Mouse (Mus musculus) E14TG2a.4 (cell line): ENCODE data around the gene Npw.

Experiments used
- H3K27me3 ChIP-seq: 2 replicates; pipeline ENCODE4 v1.6.1; 2014; ENCODE audit warnings: low read length, control low read depth; ENCODE audit not compliant: insufficient read depth
- H3K36me3 ChIP-seq: 2 replicates; pipeline ENCODE4 v1.6.1; 2014; ENCODE audit warnings: low read length, control low read depth; ENCODE audit not compliant: insufficient read depth
- H3K4me1 ChIP-seq: replicated peaks from 2 replicates; pipeline ENCODE4 v1.6.1; 2014; ENCODE audit warnings: low read depth, low read length, control low read depth
- H3K4me3 ChIP-seq: replicated peaks from 2 replicates; pipeline ENCODE4 v1.5.1; 2014; ENCODE audit warnings: mild to moderate bottlenecking, low read length
- H3K9me3 ChIP-seq: 2 replicates; pipeline ENCODE4 v1.6.1; 2014; ENCODE audit warnings: low read length, control low read depth
- CTCF ChIP-seq: conservative IDR thresholded peaks from 2 replicates; pipeline ENCODE4 v1.5.1; 2014; ENCODE audit warnings: low read length
- NANOG ChIP-seq: IDR thresholded peaks from 2 replicates; pipeline ENCODE4 v1.6.1; 2014; ENCODE audit warnings: borderline replicate concordance, low read length, mixed read lengths
- POU5F1 ChIP-seq: IDR thresholded peaks from 2 replicates; pipeline ENCODE4 v1.6.1; 2014; ENCODE audit warnings: low read length, borderline replicate concordance

Npw gene

DNA sequence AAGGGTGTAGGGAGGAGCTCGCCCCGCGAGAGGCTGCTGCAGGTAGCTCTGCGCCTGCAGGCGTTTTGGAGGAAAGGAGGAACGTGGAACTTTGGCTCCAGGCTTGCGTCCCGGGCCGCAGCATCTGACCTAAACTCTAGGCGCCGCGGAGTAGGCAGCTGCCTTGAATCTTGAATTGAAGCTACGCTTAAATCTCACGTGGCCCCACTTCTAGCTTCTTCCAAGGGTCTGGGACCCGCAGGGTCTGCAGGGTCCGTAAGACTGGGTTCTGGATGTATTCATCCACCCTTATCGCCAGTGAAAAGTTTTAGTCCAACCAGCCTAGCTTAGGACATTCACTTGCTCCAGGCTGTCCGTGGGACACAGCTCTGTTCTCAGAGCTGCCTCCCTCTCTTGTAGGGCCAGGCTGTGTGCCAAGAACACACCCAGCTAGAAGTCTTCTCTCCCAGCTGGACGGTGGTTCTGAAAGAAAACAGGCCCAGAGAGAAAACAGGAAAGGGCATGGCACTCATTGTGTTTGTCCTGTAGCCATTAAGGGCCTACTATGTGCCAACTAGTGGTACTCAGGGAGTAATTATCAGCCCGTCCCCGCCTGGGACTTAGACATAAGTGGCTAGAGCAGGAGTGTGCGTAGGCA is 25.3 kb downstream of the Npw start:
- Histone ChIP-seq H3K4me3 (peak overlapping the region; percentile 88), H3K4me1 (peaks cover 62% of the 10 kb centered on the region), H3K36me3 (peaks cover 66% of the 10 kb centered on the region), H3K9me3 (no peaks in the 10 kb centered on the region), H3K27me3 (no peaks in the 10 kb centered on the region)
- no peak for TF ChIP-seq CTCF
- no peak for TF ChIP-seq POU5F1
- no peak for TF ChIP-seq NANOG

DNA sequence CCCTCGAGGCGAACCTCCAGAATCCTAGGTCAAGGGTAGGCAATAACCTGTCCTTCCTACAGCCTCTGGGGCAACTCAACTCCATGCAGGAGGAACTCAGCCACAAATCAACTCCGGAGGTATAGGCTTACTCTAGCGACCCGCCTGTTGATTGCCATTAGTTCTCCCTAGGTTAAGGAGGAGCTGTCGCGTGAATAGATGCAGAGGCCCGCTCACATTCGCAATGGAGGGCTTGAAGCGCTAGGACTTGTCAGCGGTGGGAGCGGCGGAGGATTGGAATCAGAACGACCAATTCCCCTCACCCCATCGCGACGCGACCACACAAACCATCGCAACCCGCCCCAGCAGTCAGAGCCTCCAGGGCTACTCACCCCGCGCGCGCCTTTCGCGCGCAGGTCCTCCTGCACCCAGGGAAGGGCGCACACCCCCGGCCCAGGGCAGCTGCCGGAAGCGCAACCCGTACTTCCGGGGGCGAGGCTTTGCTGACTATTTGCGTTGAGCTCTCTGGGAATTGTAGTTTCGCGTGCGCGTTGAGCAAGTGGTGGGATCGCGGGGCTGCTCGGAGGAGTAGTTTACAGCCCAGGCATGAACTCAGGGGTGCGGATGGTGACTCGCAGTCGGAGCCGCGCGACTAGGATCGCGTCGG is 26.0 kb downstream of the Npw start, which contains the start of the genes Tsc2 and Nthl1:
Gene Tsc2, minus strand, starts transcription at position 464 of the 646 bp plus-strand sequence.
Gene Nthl1, plus strand, starts transcription at position 514 of the 646 bp plus-strand sequence.
- no peaks in the 10 kb centered on the region for H3K27me3 ChIP-seq
- no peak for TF ChIP-seq NANOG
- no peak for TF ChIP-seq CTCF
- TF ChIP-seq POU5F1, result no peak
- no peaks in the 10 kb centered on the region for H3K9me3 ChIP-seq
- H3K4me1 ChIP-seq, result peaks cover 55% of the 10 kb centered on the region
- peaks cover 66% of the 10 kb centered on the region for H3K36me3 ChIP-seq
- H3K4me3 ChIP-seq, result peak within 1 kb of the TSS; percentile 88

DNA sequence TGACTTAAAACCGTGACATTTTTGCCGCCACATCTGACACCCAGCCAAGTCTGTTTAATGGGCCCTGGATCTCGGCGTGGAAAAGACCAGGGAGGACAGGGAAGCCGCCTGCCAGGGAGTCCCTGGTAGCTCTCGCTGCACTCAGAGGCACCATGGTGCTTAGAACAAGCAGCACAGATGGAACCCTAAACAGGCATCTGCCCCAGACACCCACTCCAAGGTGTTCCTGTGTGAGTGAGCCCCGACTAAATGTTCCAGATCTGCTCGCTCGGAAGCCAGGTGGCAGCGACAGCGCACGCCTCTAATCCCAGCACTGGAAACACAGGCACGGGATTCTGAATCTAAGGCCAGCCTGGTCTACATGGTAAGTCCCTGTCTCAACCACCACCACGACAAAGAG is 28.2 kb downstream of the Npw start:
- Histone ChIP-seq H3K36me3 (peaks cover 72% of the 10 kb centered on the region), H3K4me3 (no peak overlapping the region), H3K4me1 (peaks cover 34% of the 10 kb centered on the region), H3K27me3 (no peaks in the 10 kb centered on the region), H3K9me3 (no peaks in the 10 kb centered on the region)
- no peak for TF ChIP-seq CTCF
- no peak for TF ChIP-seq POU5F1
- TF ChIP-seq NANOG, result no peak

DNA sequence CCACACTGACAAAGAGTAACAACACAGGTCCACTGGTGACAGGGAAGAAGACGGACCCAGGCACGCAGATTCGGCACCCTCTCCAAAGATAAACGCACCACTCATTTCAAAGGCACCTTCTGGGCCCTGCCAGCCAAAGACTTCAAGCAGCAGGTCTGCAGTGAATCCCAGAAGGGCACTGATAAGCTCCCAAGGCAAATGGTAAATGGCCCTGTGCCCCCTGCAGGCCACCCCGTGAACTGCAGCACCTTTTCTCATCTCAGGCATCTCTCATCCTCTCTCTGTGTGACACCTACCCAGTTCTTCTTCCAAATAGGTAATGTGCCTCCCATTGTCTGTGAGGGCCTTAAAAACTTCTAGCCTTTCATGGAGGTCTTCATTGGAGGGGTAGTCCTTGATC is 29.6 kb downstream of the Npw start:
- peaks cover 21% of the 10 kb centered on the region for H3K4me1 ChIP-seq
- peak; percentile 96 for TF ChIP-seq CTCF
- TF ChIP-seq POU5F1, result no peak
- no peak for TF ChIP-seq NANOG
- H3K36me3 ChIP-seq, result peaks cover 75% of the 10 kb centered on the region
- no peaks in the 10 kb centered on the region for H3K27me3 ChIP-seq
- H3K4me3 ChIP-seq, result no peak overlapping the region
- H3K9me3 ChIP-seq, result no peaks in the 10 kb centered on the region

- Histone ChIP-seq H3K9me3 (no peaks in the 10 kb centered on the region), H3K27me3 (no peaks in the 10 kb centered on the region), H3K36me3 (peaks cover 99% of the 10 kb centered on the region), H3K4me3 (no peak overlapping the region), H3K4me1 (peaks cover 15% of the 10 kb centered on the region)
- no peak for TF ChIP-seq NANOG
- no peak for TF ChIP-seq CTCF
- TF ChIP-seq POU5F1, result no peak
These were observed 32.8 kb downstream of the Npw start for GRCm38 (mm10) chr17:24625472-24625871.

- no peaks in the 10 kb centered on the region for H3K9me3 ChIP-seq
- peaks cover 94% of the 10 kb centered on the region for H3K36me3 ChIP-seq
- TF ChIP-seq NANOG (no peak), POU5F1 (no peak), CTCF (no peak)
- no peaks in the 10 kb centered on the region for H3K27me3 ChIP-seq
- H3K4me1 ChIP-seq, result peaks cover 49% of the 10 kb centered on the region
- H3K4me3 ChIP-seq, result 0 out of 2 replicates have a peak overlapping the region, but pooled peaks have one; percentile 32
These were observed 40.6 kb downstream of the Npw start for GRCm38 (mm10) chr17:24617561-24618194.

DNA sequence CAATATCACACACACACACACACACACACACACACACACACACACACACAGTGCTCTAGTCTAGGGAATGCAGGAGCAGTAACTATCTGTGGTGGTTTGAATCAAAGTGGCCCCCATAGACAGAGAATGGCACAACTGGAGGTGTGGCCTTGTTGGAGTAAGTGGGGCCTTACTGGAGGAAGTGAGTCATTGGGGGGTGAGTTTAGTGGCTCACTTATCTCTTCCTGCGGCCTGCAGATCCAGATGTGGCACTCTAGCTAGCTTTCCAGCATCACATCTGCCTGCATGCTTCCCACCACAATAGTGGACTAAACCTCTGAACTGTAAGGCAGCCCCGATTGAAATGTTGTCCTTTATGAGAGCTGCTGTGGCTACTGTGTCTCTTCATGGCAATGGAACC is 47.5 kb downstream of the Npw start:
- peaks cover 21% of the 10 kb centered on the region for H3K4me1 ChIP-seq
- no peak overlapping the region for H3K4me3 ChIP-seq
- H3K36me3 ChIP-seq, result peaks cover 79% of the 10 kb centered on the region
- H3K9me3 ChIP-seq, result no peaks in the 10 kb centered on the region
- no peaks in the 10 kb centered on the region for H3K27me3 ChIP-seq
- TF ChIP-seq NANOG, result no peak
- no peak for TF ChIP-seq POU5F1
- no peak for TF ChIP-seq CTCF

GRCm38 (mm10) chr17:24608874-24609273 is 49.4 kb downstream of the Npw start:
- TF ChIP-seq POU5F1 (no peak), CTCF (no peak), NANOG (no peak)
- Histone ChIP-seq H3K9me3 (no peaks in the 10 kb centered on the region), H3K4me1 (peaks cover 33% of the 10 kb centered on the region), H3K36me3 (peaks cover 79% of the 10 kb centered on the region), H3K27me3 (no peaks in the 10 kb centered on the region), H3K4me3 (no peak overlapping the region)
